Mouse (Mus musculus) layer of hippocampus, adult 2 months (tissue): ENCODE measurements around the gene Gjc3. TPM values are rescaled to one million over a fixed set of nuclear protein-coding genes. Genes with fewer than 3 reads are reported as not detected.
"Not testable (repeated sequence)": the region's sequence is repeated elsewhere in the genome, so short reads cannot be mapped to it uniquely, and the experiment has no call there.

Source experiments
- DNase-seq, 2 experiments: peaks; one replicate each; pipeline ENCODE4 v3.0.0; 2022; ENCODE audit warnings: low spot score in 2 of 2
- H3K27ac ChIP-seq: fragments of 200-600 bp; 2 replicates; pipeline ENCODE4 v1.8.1; 2022
- H3K4me3 ChIP-seq: fragments of 200-600 bp; 2 replicates; pipeline ENCODE4 v1.8.1; 2022; ENCODE audit warnings: mild to moderate bottlenecking
- CTCF ChIP-seq: fragments of 200-600 bp; conservative IDR thresholded peaks from 2 replicates; pipeline ENCODE4 v1.8.1; 2022; ENCODE audit warnings: antibody characterized with exemption, mild to moderate bottlenecking, moderate library complexity
- total RNA-seq, 2 experiments: library from RNA; stranded (reverse); gene quantifications; 2 replicates each; pipeline ENCODE4 v1.2.3; 2021

Gjc3 gene
- total RNA-seq, 2 experiments from 2014 or later, result 23.1 to 24.3 TPM

DNA sequence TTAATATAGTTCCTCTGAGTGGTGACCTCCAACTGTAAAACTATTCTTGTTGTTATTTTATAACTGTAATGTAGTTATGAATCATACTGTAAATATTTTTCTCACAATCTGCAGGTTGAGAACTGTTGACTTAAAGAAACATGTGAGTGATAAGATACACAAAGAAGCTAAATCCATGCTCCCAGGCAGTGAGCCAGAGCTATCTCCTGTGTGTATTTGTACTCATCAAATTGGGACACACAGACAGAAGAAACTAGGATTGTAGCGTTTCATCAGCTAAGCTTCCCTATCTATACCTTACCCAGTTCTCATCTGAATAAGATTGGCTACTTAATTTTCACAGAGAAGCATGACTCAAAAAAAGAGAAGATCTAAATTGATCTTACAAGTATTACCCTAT is 19.8 kb downstream of the Gjc3 start:
- H3K4me3 ChIP-seq, result no peak overlapping the region
- no peak for TF ChIP-seq CTCF
- no peak overlapping the region for H3K27ac ChIP-seq
- no peak for DNase-seq

DNA sequence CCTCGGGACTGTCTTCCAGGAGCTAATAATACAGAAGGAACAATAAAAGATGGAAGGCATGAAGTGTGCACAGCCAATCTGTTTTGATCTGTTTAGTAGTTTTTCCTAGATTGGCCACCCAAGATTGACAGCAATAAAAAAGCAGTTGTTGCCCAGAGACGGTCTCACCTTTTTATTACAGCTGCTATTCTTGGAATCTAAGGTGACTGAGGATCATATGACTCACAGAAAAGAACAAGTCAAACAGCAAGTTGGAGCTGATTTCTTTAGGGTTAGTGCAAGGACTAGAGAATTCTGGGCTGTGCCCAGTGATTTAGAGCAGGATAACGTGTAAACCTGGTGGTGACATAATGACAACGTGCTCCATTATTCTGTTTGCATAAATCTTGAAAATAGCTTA is 21.9 kb downstream of the Gjc3 start:
- TF ChIP-seq CTCF, result no peak
- no peak overlapping the region for H3K4me3 ChIP-seq
- DNase-seq, result no peak

DNA sequence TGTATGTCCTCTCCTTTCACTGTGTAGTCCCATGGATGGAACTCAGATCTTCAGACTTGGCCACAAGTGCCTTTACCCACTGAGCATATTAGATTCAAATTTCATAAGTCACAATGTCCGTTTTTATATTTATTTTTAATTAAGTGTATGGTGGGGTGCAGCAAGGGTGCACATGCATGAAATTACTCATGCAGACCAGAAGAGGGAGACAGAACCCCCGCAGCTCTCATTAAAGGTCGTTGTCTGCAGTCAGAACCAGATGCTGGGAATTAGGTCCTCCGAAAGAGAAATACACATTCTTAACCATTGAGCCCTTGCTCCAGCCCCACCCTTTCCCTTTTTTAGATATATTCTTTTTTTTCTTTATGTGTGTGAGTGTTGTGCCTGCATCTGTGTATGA is 25.7 kb downstream of the Gjc3 start:
- Histone ChIP-seq H3K4me3 (no peak overlapping the region), H3K27ac (no peak overlapping the region)
- no peak for DNase-seq
- peak; percentile 55 for TF ChIP-seq CTCF

More for the DNA sequence above, 21.9 kb downstream of the Gjc3 start:
- H3K27ac ChIP-seq, result no peak overlapping the region

DNA sequence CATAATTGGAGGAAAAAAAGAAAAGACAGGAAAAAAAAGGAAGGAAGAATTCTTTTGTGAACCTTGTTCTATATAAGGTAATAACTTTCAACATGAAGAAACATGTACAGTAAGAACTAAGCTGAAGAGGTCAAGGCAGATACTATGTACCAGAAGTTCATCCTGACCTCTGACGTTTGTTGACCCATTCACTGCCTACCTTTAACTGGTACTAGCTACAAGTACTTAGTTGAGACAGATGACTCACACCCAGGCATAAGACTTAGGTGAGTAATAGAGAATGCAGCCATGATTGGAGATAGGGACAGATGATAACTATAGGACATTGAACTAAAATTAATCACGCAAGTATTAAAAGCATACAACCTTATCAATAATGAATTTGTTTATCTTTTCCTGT is 26.4 kb downstream of the Gjc3 start:
- DNase-seq, result no peak
- no peak overlapping the region for H3K27ac ChIP-seq
- TF ChIP-seq CTCF, result no peak
- no peak overlapping the region for H3K4me3 ChIP-seq

DNA sequence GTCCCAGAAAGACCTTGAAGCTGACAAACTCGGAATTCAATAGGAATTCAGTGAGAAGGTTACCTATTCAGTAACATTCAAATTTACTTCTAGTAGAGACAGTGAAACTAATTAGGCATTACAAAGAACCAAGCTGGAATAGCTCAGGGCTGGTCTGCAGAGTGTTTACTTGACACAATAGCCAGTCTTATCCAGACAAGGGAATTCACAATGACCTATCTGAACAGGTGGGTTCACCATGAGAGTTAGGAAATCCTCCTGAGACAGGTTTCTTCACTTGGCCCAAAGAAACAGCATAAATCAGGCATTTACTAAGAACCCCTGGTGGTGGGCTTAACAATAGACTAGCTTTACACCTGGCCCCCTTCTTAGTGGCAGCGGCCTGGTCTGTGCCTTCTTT is 29.0 kb downstream of the Gjc3 start:
- not testable (repeated sequence) for DNase-seq, H3K4me3 ChIP-seq, H3K27ac ChIP-seq

DNA sequence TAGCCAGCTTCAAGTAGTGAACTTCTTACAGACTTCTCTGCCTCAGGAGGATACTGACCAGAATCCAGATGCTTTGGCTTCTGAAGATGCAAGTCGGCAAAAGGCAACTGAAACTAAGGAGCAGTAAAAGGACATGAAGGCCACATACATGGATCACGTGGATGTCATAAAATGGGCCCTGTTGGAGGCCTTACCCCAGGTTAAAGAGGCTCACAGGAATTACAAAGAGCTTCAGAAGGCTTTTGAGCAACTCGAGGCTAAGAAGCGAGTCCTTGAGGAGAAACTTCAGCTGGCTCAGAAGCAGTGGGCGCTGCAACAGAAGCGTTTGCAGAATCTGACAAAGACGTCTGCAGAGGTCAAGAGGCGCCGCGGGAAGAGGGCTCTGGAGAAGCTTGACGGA is 34.5 kb downstream of the Gjc3 start:
- Histone ChIP-seq H3K27ac (no peak overlapping the region), H3K4me3 (no peak overlapping the region)
- no peak for DNase-seq
- no peak for TF ChIP-seq CTCF

DNA sequence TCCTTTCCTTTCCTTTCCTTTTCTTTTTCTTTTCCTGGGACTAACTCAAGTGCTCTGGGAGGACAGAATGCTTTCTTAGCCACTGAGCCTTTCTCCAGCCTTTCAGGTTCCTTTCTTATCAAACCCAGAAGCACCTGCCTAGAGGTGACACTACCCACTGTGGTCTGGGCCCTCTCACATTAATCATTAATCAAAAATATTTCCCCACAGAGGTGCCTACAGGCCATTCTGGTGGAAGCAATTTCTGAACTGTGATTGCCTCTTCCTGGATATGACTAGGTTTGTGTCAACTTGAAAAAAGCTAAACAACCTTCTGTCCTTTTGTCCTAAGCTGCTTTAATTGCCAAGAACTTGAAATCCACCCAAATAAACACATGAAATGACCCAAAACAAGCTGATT is 40.7 kb downstream of the Gjc3 start:
- no peak for TF ChIP-seq CTCF
- DNase-seq, result no peak
- Histone ChIP-seq H3K4me3 (no peak overlapping the region), H3K27ac (no peak overlapping the region)

DNA sequence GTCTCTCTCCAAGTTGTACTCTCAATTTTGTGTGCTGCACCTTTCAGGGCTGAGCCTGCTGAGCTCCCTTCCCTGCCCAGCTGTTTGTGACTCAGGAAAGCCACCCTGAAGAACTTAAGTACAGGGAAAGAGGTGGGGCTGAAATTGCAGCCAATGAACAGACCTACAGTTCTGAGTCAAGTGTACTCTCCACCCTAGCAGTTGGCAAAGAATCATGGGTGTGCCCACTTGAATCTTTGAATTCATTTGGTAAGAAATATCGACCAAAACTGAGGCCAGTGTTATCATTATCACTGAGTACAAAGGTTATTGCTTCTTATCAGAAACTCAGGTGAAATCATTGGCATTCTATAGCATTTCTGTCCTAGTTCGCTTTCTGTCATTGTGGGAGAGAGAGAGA is 41.4 kb downstream of the Gjc3 start, which contains the start of gene Cyp3a13:
TSS of gene Cyp3a13 (minus strand) at position 88 of the 400 bp plus-strand sequence.
- TF ChIP-seq CTCF, result no peak

DNA sequence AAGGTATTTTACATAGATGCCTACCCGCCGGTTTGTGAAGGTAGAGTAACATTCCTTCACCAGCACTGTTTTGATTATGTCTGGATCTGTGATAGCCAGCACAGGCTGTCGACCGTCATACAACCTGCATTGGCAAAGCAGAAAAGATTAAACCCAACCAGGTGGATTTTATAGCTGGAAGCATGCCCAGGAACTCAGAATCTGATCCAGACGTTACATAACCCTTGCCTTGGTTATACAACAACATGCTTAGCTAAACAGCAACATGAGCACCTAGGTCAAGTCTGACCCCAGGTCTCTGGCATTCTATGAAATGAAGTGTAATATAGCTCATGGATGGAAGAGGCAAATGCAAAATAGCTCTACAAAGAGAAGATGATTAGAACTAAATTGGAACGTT is 47.3 kb downstream of the Gjc3 start:
- TF ChIP-seq CTCF, result no peak
- no peak overlapping the region for H3K4me3 ChIP-seq
- DNase-seq, result no peak
- no peak overlapping the region for H3K27ac ChIP-seq

More for the DNA sequence above, 41.4 kb downstream of the Gjc3 start, which contains the start of gene Cyp3a13:
- H3K4me3 ChIP-seq, result no peak within 1 kb of the TSS
- DNase-seq, result no peak
- H3K27ac ChIP-seq, result no peak within 1 kb of the TSS

DNA sequence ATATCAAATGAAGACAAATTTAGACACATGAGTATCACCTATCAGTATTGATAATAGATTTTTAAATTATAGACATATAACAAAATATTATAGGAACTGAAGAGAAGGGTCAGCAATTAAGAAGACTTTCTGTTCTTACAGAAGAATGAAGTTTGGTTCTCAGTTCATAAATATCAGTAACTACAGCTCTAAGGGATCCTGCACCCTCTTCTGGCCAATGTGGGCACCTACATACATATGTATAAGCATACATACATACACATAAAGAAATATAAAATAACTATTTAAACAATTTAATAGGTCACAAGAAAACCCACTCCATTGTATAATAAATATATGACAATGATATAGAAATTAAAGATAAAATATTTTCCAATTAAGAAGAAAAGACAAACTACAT is 48.4 kb downstream of the Gjc3 start:
- no peak overlapping the region for H3K4me3 ChIP-seq
- H3K27ac ChIP-seq, result no peak overlapping the region
- DNase-seq, result no peak
- TF ChIP-seq CTCF, result peak; percentile 33

DNA sequence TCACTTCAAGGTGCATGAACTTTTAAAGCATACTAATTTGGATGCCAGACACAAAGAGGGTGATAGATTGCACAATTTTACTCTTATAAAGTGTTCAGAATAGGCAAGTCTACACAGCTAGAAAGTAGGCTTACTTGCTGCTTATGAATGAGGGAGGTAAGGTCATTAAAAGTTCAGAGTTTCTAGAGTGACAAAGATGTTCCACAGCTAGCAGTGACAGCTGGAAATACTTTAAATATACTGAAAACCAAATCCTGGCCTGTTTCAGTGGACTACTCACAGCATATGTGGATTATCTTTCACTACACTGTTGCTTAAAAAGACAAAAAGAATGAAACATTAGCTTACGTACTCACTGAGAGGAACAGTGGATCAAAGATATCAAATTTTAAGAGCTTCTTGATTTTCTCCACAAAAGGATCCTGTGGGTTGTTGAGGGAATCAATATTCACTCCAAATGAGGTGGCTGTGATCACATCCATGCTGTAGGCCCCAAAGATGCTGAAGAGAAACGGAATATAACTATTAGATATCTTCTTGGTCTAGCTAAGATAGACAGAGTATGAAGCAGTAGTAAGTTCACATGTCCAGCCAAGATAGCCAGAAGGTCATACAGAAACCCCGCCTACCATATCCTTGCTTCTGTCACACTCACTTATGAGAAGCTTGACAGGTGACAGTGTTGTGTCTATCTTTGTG is 53.2 kb downstream of the Gjc3 start:
- H3K27ac ChIP-seq, result no peak overlapping the region
- DNase-seq, result no peak
- no peak overlapping the region for H3K4me3 ChIP-seq
- TF ChIP-seq CTCF, result no peak

Other genes with a start within 250 kb of the Gjc3 start
- gene Nyap1, start 221.5 kb downstream of the Gjc3 start, total RNA-seq, result 10 to 100 TPM; 70.4 to 72.5 TPM
- gene Tsc22d4, start 217.4 kb downstream of the Gjc3 start, total RNA-seq, result 100 to 1,000 TPM; 160 to 174 TPM
- 10 to 100 TPM; 19.8 to 25.4 TPM for gene Ppp1r35, start 184.2 kb downstream of the Gjc3 start, total RNA-seq
- 10 to 100 TPM; 43.6 to 49.2 TPM for gene Mepce, start 175.4 kb downstream of the Gjc3 start, total RNA-seq
- gene Zcwpw1, start 175.3 kb downstream of the Gjc3 start, total RNA-seq, result 1 to 10 TPM; 5.7 to 8.1 TPM
- 1 to 10 TPM in 1 of 2 experiments, under 1 TPM in 1; 0.54 to 1.1 TPM for gene Pilra, start 126.8 kb downstream of the Gjc3 start, total RNA-seq
- gene Pilrb1, start 105.0 kb downstream of the Gjc3 start, total RNA-seq, result not detected
- not detected for gene Pilrb2, start 91.3 kb downstream of the Gjc3 start, total RNA-seq
- gene Cyp3a13, start 41.5 kb downstream of the Gjc3 start, total RNA-seq, result under 1 TPM; 0.22 to 0.23 TPM
- not detected for gene Azgp1, start 18.4 kb upstream of the Gjc3 start, total RNA-seq
- not detected for gene Smok3a, start 58.2 kb upstream of the Gjc3 start, total RNA-seq
- gene Smok3b, start 58.3 kb upstream of the Gjc3 start, total RNA-seq, result not detected
- gene Smok3c, start 90.1 kb upstream of the Gjc3 start, total RNA-seq, result not detected
- 10 to 100 TPM; 39.7 to 42.3 TPM for gene Zkscan1, start 122.0 kb upstream of the Gjc3 start, total RNA-seq
- gene Zscan21, start 153.8 kb upstream of the Gjc3 start, total RNA-seq, result 10 to 100 TPM; 13.7 to 16.2 TPM
- gene Zfp113, start 192.6 kb upstream of the Gjc3 start, total RNA-seq, result 10 to 100 TPM; 13.4 to 14.6 TPM
- 100 to 1,000 TPM; 141 to 145 TPM for gene Cops6, start 198.0 kb upstream of the Gjc3 start, total RNA-seq
- gene Ap4m1, start 208.9 kb upstream of the Gjc3 start, total RNA-seq, result 10 to 100 TPM; 25.6 to 26.2 TPM
- gene Mcm7, start 209.3 kb upstream of the Gjc3 start, total RNA-seq, result 10 to 100 TPM; 18.6 to 18.8 TPM
- 10 to 100 TPM; 42.0 to 42.2 TPM for gene Taf6, start 224.4 kb upstream of the Gjc3 start, total RNA-seq
- 10 to 100 TPM; 13.4 to 16.5 TPM for gene Cnpy4, start 224.4 kb upstream of the Gjc3 start, total RNA-seq
- 1 to 10 TPM; 8.2 to 8.4 TPM for gene Mblac1, start 231.2 kb upstream of the Gjc3 start, total RNA-seq